Mouse (Mus musculus) stomach, postnatal 0 days (tissue): ENCODE data around the gene Pde4dip.

Experiments
- CTCF ChIP-seq: IDR thresholded peaks from 2 replicates; pipeline ENCODE4 v1.5.1; 2016; ENCODE audit warnings: antibody characterized with exemption, low read depth, mild to moderate bottlenecking, moderate library complexity
- EP300 ChIP-seq: optimal IDR thresholded peaks from 2 replicates; pipeline ENCODE3; 2016; ENCODE audit warnings: antibody characterized with exemption

DNA sequence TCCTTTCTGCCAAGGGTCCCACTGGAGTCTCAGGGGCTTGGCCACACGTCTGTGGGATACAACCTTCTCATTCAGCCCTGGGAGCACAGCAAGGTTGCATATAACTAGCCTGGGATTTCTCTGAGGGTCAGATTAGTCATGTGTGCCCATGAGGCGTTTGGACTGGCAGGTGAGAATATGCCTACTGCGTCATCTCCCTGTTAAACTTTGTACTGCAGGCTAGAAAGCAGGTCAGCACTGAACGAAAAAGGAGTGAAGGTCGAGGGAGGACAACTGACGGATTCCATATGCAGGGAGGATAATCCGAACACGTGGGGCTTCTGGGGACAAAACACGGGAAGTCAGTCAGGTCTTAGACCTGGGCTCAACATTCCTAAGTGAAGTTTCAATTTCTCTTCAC is 191.2 kb downstream of the Pde4dip start:
- TF ChIP-seq CTCF = no peak
- TF ChIP-seq EP300 = no peak
